Mouse (Mus musculus) heart, adult 11 months (tissue): ENCODE measurements at regions not wholly inside any gene's neighbourhood (a gene's known extent, or its start where the extent isn't known, plus 50 kb on each side); places are given as distances from the start of the nearest gene placed in this dataset.

Source experiments
- DNase-seq: peaks from one replicate; pipeline ENCODE4 v3.0.0; 2022

- no peak for DNase-seq
These were observed 53.5 kb upstream of the Ypel5 start for GRCm38 (mm10) chr17:72782775-72783174.

- DNase-seq = peak; percentile 90
These were observed 54.5 kb upstream of the Ypel5 start for GRCm38 (mm10) chr17:72781786-72782185.

DNA sequence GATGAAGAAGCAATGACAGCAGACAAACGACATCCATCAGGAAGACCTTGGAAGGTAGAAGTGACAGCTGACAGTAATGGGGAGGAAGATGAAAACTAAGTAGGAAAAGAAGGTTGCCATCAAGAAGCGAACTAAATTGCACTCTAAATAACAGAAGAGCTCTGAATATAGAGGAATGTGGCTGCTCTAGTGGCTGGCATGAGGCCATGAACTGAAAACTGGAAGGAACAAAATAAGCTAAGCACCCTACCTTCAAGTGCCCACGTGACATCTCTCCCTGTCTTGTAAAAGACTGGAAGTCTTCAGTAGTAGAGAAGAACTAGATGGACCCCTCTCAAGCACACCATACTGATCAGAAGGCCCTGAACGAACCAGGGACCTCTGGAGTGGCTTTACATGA lies 68.0 kb upstream of the Ypel5 start:
- peak; percentile 55 for DNase-seq

DNA sequence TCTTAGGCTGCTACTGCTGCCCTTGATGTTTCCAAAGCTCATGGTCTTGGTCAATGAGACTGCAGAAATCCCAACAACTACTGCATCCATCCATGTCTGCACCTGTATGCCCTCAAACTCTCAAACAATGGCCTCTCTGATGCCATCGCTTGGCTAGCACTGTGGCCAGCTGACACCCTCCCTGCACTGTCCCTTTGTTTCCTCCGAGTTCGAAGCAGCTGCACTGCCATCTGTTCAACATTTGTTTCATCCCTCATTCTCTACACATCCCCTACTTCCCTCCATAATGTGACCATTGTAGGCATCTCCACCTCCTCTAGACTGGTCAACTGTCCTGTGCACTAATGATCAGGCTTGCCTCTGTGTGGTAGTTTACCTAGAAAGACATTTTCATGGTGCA lies 75.3 kb upstream of the Ypel5 start:
- DNase-seq = no peak

DNA sequence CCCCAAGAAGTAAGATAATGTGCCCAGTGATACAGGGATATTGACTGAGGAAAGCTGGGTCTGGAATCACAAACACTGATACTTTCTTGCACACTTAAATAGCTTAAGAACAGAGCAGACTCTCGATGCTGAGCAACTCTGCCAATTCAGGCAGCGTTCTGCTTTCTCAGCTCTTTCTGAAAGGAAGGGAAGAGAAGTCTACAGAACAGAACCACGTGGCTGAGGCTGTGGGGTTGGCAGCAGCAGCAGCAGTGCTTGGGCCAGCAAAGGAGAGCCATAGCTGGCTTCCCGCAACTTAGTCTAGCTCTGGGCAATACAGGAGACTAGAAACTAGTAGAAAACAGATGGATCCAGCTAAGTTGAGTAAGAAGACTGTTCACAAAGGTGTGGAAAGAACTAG lies 89.8 kb upstream of the Ypel5 start:
- no peak for DNase-seq

DNA sequence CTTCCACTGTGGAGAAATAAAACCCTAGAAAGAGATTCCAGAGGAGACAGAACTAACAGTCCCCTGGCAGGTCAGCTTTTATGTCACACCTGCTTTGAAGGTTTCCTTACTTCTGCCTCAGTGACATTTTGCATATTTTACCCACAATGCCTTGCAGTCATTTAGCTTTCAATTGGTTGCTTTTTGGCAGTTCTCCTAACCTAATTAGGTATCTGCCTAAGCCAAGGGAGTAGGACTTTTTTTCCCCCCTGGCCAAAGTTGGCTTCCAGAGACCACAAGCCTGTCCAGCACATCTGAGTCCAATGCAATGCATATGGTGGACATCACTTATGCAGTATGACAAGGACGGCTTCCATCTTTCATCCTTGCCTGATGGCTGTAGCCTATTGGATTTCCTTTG lies 103.2 kb upstream of the Ypel5 start:
- DNase-seq = no peak

DNA sequence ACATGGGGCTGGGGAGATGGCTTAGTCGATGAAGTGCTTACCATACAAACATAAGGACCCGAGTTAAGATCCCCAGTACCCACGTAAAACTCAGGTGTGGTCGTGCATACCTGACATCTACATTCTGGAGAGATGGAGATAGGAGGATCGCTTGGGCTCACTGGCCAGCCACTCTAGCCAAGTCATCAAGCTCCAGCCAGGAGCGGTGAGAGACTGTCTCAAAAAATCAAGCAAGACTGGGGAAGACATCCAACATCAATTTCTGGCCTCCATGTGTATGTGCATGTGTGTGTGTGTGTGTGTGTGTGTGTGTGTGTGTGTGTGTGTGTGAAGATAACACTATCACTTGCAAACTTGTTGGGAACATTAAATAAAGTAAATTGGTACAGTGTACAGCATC lies 104.6 kb upstream of the Ypel5 start:
- DNase-seq = no peak

GRCm38 (mm10) chr17:72731175-72731574 lies 105.1 kb upstream of the Ypel5 start:
- no peak for DNase-seq

DNA sequence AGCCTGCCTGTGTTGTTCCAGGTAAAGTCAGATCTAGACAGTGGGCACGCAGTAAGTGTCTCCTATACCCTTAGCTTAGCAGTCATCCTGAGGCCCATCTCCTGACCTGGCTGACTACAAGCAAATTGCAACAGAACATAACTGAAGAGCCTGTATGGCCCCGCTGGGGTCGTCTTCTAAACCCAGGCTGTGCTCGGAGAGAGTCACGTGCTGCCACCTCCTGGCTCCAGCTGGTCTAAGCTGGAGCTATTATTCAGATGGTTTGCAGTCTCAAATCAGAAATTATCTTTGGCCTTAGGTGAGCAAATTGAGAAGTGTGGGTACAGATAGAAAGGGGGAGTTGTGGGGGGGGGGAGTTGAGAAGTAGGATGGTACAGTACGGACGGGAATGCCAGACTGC lies 115.5 kb upstream of the Ypel5 start:
- DNase-seq = no peak

GRCm38 (mm10) chr17:72719618-72720017 lies 115.2 kb upstream of the Alk start:
- DNase-seq = no peak

DNA sequence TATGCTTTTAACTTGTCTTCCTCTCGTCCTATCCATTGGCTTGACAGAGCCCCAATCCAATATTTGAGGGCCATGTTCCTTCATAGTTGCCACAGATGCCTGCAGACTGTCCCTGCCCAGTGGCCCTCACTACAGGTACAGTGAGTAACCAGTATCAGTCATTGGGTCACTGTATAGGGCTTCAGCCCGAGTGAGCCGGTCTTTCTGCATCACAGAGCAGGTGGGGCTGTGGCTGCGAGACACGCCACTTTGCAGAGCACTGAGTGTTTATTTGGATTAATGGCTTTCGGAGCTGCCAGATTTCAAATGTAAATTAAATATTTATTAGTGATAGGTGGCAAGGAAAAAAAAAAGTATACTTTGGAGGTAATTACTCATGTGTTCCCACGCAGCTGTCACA lies 87.2 kb upstream of the Alk start:
- peak; percentile 43 for DNase-seq

- DNase-seq = peak; percentile 17
These were observed 85.2 kb upstream of the Alk start for GRCm38 (mm10) chr17:72689606-72690005.

- peak; percentile 52 for DNase-seq
These were observed 84.4 kb upstream of the Alk start for GRCm38 (mm10) chr17:72688800-72689199.

GRCm38 (mm10) chr17:72674658-72675057 lies 70.2 kb upstream of the Alk start:
- no peak for DNase-seq

- no peak for DNase-seq
These were observed 67.6 kb upstream of the Alk start for GRCm38 (mm10) chr17:72672010-72672409.

- no peak for DNase-seq
These were observed 62.5 kb upstream of the Alk start for GRCm38 (mm10) chr17:72666961-72667360.

GRCm38 (mm10) chr17:72661678-72662077 lies 57.3 kb upstream of the Alk start:
- DNase-seq = peak; percentile 55

- DNase-seq = peak; percentile 81
These were observed 54.3 kb upstream of the Alk start for GRCm38 (mm10) chr17:72658744-72659143.

DNA sequence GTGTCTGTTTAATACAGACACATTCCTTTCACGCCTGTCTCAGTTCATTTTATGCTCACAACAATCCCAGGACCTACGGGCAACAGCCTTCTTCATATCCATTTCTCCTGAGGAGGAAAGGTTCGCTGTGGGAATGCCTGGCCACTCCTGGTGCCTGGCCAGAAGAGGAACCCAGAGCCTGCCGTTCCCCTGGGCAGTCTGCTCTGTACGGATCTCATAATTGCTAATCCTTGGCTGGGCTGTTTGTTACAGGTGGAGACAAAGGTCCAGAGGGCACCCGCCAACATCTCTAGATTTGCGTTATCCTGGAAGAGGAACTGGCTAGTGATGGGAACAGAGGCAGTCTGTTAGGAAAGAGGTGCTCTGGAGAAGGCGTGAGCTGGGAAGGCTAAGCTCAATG lies 53.4 kb upstream of the Alk start:
- peak; percentile 60 for DNase-seq
